Mouse (Mus musculus): ENCODE data around the gene Patz1.
A peak's percentile ranks its signal among the peaks of the same experiment; 100 is the strongest.

The Patz1 gene

DNA sequence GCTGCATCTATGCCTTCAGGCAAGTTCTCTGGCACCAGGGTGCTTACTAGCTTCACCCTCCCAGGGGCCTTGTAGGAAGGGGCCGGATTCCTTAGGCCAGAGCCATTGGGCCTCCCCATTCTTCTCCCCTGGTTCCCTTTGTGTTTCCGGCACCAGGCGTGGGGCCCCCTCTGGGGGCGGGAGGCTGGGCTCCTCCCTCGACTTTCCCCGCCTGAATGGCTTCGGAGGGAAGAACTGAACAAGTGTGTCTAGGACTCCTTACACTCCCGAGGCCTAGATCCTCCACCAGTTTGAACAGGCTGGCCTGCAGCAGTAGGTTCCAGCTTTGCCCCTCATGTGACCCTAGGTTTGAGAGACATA is 3.4 kb downstream of the Patz1 start:
- peak; percentile 23 to 40 for DNase-seq (ENCODE audit: low spot score in 2 of 2)

DNA sequence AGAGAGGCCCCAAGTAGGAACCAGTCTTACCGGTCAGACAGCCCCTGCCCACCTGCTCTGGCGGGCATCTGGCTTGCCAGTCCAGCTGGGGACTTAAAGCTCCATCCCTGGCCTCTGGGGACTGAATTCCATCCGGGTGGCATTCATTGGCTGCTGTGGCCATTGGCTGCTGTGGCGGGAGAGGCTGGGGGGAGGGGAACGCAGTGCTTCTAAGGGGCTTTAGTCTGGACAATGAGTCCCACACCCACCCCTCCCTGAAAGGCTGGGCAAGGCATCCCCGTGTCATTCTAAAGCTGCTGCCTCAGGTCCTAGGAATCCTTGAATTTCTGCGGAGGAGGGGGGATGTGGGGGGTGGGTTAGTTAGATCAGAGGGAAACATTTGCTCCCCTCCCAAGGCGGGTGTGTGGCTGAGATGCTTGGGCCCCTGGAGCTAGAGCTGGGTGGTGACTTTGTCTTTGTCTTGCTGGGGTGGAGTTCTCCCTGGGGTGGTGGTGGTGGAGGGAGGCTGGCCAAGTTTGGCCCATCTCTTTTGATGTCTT is 4.1 kb downstream of the Patz1 start:
- DNase-seq (ENCODE audit: low spot score in 2 of 2) = no peak

DNA sequence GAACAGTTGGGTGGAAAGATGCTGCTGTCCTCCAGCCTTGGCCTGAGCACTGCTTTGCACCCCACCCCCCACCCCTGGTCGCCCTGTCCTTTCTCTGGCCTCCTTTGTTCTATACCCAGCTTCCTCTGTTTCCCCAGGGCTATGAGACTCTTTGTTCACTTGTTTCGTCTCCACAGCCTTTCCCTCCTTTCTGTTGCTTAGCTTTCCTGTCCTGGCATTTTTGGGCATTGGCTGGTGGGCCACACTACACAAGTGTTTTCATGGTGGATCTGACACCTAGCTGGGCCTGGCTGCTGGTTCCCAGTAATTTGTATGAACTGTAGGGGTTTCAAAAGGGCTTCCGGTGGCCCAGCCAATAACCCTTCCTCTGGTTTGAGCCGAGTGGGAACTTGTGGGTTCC is 4.7 kb downstream of the Patz1 start:
- no peak for DNase-seq (ENCODE audit: low spot score in 2 of 2)

DNA sequence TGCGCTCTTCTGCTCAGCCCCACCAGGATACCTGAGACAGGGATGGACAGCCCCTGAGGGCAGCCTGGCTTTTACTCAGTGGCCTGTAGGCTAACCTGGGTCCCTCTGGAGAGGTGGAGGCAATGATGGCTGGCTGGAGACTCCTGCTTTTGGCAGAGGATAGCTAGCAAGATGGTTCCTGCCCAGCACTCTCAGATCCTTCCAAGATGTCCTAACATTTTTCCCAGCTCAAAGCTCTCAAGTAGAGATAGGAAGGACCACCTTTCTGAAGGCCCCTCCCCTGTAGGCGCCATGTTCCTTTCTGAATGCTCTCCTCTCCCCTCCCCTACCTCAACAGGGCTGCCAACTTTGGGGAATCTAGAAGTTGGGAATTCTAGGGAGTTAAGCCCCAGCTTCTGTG is 6.0 kb downstream of the Patz1 start:
- DNase-seq (ENCODE audit: low spot score in 2 of 2) = no peak

DNA sequence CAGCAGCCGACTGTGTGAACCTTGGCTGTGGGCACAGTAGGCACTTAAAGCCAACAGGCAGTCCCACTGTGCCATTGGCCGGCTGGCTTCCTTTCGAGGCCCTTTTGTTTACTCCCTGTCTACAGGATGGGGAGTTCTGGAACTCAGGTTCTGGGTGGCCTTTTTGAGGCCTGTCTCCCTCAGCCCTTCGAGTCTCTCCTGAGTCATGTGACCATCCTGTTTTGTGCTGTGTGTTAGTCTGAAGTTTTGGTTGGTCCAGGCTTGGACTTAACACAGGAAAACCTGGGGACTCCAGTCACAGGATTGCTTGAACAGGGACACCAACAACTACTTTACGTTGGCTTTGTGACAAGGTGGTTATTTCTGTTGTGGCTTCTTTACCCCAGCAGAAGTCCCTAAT is 7.4 kb downstream of the Patz1 start:
- no peak for DNase-seq (ENCODE audit: low spot score in 2 of 2)

DNA sequence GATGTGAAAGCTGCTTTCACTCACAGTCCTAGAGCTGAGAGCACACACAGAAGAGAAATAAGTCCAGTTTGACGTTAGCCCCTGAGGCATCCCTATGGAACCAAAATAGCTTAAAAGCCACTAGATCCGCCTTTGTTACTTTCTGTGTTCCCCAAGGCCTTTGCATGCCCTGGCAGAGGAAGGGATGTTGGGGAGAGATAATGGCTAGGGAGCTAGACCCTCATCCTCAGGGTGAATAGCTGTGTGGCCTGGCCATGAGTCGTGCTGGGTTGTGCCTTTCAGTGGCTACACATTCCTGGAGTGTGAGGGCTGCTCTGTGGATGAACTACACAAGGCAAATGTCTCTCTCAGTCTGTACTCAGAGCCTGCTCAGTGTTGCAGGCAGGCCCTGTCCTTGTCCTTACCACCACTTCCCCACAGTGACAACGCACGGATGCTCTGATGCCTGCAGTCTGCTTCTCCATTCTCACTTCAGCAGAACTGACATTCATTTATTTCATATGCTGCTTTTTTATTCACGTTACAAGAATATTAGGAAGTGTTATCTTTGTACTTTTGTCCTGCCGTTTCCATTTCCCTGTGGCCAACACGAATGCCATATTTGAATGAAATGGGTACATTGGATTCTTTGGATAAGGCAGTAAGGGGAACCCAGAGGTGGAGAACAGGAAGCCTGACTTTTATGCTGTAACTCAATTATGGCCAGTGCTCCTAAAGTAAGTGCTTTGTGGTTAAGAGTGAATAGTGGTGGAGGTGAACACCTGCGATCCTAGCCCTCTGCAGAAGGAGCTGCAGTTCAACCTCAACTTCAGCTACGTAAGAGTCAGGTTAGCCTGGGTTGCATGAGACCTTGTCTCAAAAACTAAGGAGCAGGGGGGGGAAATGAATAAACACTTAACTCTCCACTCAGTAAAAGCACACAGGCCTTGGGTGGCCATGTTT is 9.5 kb downstream of the Patz1 start:
- DNase-seq (ENCODE audit: low spot score in 2 of 2) = no peak

DNA sequence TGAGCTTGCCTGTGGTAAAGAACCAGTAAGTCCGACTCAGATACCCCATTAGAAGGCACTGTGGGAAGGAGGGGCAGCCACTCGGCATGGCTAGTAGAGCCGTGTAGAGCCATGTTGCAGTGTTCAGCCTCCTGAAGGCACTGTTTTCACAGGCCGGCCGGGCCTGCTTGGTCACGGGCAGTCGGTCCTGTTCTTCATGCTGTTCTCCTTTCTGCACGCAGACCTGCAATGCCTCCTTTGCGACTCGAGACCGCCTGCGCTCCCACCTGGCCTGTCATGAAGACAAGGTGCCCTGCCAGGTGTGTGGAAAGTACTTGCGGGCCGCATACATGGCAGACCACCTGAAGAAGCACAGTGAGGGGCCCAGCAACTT is 10.1 kb downstream of the Patz1 start:
- DNase-seq (ENCODE audit: low spot score in 2 of 2) = no peak

DNA sequence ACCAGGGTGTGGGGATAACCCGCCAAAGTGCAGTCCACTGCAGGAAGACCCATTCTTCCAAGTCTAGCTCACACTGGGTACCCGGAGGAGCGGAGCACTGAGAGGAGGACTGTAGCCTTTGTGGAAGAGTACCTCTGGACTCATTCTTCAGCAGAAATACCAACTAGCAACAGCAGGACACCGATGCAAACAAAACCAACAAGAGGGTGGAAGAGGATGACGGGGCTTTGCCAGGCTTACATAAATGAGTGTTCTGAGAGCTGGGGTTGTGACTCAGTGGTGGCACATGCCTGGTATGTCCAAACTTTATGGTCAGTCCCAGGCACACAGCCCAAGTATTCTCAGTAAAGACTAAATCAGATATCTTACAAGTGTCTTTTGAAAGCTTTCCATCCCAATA is 12.4 kb downstream of the Patz1 start:
- no peak for DNase-seq (ENCODE audit: low spot score in 2 of 2)

DNA sequence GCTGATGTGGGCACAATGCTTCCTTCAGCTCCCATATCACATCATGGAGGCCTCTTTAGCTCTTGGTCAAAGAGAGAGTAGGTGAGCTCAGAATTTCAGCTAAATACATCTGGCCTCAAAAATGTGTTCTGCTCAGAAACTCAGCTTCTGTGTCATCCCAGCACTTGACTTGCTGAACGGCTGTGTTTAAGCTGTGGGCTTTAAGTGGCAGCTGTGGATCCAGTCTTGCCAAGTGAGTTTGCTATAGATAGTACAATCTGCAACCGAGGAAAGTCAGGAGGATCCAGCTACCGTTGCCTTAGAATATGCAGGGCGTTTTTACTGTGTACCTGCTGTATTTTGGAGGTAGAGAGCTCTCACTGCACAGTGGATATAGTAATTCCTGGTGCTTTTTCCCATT is 13.7 kb downstream of the Patz1 start:
- no peak for DNase-seq (ENCODE audit: low spot score in 2 of 2)

DNA sequence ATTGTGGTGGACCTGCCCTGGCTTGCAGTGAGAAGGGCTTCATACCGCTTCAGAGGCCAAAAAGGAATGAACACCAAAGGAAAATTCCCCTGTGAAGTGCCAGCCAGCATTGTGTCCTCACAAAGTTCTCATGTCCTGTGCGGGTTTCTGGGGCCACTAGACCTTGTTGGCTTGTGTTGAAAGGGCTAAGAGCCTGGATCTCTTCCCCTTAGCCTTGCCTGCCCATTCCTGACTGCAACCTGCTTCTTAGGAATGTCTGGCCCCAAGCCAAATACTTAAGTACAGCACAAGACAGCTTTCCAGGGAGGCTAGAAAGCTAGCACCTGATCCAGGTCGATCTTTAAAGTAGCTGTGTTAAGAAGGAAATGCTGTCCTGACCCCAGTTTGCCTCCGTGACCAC is 14.1 kb downstream of the Patz1 start:
- DNase-seq (ENCODE audit: low spot score in 2 of 2) = no peak

DNA sequence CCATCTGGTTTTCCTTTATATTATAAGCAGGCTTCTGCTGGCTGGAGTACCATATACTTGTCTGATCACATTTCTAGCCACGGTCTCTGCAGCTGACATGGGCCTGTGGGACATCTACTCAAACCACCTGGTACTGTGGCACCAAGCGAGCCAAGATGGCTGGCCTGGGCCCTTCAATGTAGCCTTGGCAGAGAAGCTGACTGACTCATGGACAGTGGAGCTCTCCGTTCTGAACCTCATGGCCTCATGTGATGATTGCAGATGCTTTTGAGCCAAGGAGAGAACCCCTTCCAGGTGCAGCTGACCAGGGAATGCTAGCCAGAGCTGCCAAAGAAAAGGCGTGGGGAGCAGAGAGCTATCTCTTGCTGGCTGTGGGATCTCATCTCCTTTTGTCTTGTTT is 17.1 kb downstream of the Patz1 start:
- DNase-seq (ENCODE audit: low spot score in 2 of 2) = no peak

DNA sequence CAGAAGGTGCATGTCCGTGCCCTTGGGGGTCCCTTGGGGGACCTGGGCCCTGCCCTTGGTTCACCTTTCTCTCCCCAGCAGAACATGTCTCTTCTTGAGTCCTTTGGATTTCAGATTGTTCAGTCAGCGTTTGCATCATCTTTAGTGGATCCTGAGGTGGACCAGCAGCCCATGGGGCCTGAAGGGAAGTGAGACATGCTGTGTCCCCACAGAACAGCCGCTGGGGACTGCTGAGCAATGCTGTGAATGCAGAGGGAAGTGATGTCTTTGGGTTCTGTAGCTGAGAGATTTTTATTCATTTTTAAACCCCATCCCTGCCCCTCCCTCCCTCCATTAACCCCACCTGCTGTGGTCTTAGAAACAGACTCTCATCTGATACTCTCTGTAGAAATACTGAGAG is 19.2 kb downstream of the Patz1 start:
- no peak for DNase-seq (ENCODE audit: low spot score in 2 of 2)

DNA sequence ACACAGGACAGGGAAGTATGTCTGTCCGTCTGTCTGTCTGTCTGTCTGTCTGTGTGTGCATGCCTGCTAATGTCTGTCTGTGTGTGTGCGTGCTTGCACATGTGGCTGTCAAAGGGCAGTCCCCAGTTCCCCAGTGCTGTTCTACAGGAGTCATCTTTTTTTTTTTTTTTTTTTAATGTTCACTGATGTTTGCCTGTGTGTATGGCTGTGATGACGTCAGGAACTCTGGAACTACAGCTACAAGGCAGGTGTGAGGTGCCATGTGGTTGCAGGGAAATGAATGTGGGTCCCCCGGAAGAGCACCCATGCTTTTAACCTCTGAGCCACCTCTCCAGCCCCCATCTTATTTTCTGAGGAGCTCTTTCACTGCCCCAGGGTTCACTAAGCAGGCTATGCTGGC is 21.2 kb downstream of the Patz1 start:
- DNase-seq (ENCODE audit: low spot score in 2 of 2) = no peak

DNA sequence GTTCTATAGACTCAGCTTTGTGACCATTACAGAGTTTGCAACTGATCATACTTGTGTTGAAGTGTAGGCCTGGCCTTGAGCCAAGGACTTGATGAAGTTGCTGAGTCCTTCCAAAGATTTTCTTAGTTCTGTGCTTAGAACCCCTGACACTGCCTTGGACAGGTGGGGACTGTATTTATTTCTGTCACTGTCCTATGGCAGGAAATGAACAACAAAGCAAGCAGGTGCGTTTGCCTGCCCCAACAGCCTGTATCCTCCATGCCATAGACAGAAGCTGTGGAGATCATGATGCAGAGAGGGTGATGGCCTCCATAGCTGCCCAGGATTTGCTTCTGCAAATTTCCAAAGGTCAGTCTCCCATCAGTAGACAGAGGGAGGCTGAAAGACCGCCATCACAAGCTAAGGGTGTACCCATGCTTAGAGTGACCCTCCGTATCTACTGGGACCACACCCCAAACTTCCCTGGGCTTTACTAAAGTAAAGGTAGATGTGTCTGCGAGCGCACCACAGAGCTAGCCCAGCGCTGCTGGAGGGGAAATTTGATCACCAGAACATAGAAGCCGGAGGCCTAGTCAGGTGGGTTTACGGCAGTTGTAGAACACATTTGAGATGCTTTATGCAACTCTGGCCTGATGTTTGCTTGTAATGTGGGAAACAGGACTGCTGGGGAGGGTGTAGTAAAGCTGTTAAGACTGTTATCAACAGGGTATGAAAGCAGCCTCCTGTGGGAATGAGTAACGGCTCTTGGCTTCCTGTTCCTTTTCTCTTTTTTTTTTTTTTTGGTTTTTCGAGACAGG is 22.3 kb downstream of the Patz1 start:
- no peak for DNase-seq (ENCODE audit: low spot score in 2 of 2)

DNA sequence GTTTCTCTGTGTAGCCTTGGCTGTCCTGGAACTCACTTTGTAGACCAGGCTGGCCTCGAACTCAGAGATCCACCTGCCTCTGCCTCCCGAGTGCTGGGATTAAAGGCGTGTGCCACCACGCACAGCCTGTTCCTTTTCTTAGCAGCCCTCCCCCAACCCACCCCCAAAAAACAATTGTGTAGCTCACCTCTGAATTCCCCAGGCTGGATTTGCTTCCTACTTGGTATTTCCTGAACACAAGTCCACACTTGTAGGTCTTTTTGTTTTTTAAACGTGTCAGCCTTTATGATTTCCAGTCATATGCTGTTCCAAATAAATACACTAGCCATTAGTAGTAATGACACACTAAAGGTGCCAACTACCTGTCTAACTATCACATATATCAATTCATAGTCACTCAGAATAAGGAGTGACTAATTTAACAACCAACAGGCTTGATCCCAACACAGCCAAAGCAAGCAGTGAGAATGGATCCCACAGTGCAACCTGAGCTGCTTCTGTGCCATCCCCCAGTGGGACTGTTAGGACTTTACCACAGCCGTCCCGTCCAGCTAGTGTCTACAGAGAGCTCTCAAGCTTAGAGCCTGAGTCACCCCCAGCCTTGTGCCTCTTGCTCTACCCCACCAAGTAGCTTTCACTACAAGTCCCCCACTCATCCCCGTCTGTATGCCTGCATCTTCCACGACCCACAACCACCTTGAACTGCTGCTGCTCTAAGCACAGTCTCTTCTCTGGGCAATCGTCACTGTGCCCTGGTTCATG is 23.1 kb downstream of the Patz1 start:
- no peak for DNase-seq (ENCODE audit: low spot score in 2 of 2)

DNA sequence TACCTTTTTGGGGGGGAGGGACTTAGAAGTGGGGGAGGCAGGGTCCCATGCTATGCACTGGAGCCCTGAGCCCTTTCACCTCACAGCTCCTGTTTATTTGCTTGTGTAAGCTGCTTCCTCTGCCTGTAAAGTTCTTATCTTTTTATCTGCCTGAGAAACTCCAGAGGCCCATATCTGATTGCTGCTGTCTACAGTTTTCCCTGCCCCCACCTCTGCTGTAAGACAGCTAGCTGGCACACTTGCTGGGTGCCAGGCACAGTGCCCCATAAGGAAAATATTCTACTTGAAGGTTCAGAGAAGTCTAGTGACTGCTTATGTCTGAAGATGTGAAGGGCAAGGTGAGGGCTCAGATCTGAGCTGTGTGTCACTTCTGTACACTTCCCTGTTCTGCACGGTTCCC is 24.6 kb downstream of the Patz1 start:
- no peak for DNase-seq (ENCODE audit: low spot score in 2 of 2)

DNA sequence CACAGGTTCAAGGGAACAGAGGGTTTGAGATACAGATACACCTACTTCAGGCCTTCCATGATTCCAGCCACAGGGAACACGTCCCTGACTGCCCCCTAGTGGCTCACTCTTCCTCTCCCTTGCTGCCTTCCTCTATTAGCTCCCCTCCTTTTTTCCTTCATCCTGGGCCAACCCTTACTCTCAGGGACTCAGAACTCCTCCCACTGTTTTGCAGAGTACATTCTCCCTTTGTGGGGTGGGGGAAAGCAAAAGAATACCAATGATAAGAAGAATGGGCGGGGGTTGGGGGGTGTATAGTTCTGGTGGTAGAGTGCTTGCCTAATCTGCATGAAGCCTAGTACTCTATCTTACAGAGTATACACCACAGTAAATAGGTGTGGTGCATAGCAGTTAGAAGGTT is 25.5 kb downstream of the Patz1 start:
- DNase-seq (ENCODE audit: low spot score in 2 of 2) = no peak

DNA sequence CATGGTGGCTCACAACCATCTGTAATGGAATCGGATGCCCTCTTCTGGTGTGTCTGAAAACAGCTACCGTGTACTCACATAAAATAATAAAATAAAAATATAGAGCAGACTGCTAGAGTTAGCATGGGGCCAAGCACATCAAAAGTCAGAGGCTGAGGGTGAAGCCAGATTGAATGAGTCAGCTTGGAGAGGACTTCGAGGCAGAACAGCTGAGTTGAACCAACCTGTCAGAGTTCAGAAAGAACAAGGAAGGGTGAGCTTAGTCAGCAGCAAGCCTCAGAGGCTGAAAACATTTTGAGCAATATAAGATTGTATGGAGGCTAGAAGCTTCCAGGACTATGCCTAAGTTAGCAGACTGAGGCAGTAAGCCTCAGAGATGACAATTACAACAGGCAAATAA is 29.6 kb downstream of the Patz1 start:
- no peak for DNase-seq (ENCODE audit: low spot score in 2 of 2)

DNA sequence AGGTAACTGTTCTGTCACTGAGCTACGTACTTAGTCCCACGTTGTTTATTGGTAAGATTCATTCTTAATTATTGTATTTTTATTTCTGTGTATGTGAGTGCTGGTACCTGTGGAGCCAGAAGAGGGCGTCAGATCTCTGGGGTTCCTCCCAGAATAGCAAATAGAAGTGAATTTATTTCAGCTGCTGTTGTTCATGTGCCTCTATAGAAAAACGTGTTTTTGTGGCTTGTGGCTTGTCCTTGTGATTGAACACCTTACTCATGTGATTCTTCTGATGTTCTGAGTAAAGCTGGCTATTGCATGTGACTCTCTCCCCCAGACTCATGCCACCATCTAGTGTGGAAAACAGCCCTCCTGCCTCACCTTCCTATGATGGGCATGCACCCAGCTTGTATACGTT is 39.6 kb downstream of the Patz1 start:
- DNase-seq (ENCODE audit: low spot score in 2 of 2) = peak; percentile 26 to 67

DNA sequence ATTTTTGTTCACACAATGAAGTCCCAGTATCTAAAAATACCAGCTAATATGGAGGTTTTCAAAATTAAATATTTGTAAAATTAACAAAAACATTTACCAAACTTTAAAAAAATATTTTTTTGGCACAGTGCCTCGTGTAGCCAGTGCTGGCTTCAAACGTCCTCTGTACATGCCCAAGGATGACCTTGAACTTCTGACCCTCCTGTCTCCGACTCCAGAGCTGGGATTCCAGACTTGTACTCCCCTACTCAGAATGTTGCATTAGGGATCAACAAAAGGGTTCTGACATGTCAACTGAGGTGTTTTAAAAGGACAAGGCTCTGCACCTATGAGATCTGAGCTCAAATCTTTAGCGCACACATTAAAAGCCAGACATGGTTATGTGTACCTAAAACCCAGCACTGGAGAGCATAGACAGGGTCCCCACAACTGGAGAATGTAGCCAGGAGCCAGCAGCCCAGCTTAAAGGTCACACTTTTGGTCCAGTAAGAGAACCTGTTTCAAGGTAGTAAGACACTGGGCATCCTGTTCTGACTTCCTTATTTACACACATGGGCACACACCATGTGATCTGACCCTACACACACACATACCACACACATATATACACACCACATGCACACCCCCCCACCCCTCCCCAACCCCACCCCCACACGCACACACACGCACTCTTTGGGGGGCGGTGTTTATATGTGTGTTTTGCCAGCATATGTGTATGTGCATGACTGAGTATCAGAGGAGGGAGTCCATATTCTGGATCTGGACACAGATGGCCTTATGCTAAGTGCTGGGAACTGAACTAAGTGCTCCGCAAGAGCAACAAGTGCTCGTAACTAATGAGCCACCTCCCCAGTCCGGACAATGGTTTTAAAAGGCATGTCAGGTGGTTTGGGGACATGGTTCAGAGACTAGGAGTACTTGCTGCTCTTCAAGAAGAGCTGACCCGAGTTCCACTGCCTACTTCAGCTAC is 40.4 kb downstream of the Patz1 start:
- DNase-seq (ENCODE audit: low spot score in 2 of 2) = peak in 1 of 2 experiments; percentile 54

DNA sequence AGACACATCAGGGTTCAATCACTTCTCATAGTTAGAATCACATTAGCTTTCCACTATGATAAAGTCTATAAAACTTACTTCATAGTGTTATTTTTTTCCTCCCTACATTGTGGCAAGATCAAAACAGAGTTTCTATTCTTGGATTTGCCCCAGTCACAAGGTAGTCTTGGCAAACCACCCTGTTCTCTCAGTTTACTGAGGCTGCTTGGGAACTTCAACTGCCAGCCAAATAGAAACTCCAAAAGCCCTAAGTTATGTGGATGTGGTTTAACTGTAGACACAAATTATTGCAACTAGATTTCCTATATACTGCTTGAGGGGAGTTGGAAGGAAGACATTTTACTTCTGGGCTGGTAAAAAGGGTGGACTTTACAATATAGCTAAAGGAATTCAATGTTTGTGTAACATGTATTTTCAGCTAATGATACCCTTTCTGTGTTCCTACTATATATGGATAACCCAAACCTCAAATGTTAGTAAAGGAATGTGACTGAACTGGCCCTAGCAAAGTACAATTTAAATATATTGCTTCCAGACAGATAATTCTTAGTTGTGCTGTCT is 41.3 kb downstream of the Patz1 start, which contains the start of gene Pik3ip1:
Pik3ip1 (plus strand) TSS at position 511 of the 561 bp plus-strand sequence.
- no peak for DNase-seq (ENCODE audit: low spot score in 2 of 2)
